Mouse (Mus musculus) heart, postnatal 0 days (tissue): ENCODE measurements at regions not wholly inside any gene's neighbourhood (a gene's known extent, or its start where the extent isn't known, plus 50 kb on each side); places are given as distances from the start of the nearest gene placed in this dataset.

Experiments
- CTCF ChIP-seq: IDR thresholded peaks from 2 replicates; pipeline ENCODE4 v1.5.1; 2016; ENCODE audit warnings: antibody characterized with exemption, control low read depth, low read depth
- EP300 ChIP-seq: IDR thresholded peaks from 2 replicates; pipeline ENCODE4 v1.6.1; 2016; ENCODE audit warnings: antibody characterized with exemption, low read depth

- TF ChIP-seq CTCF (no peak), EP300 (no peak)
Observed at GRCm38 (mm10) chr10:92036176-92036575, 686.0 kb downstream of the Nedd1 start.
